Mouse (Mus musculus) layer of hippocampus, postnatal 14 days (tissue): ENCODE measurements around the gene Olfr394. TPM values are rescaled to one million over a fixed set of nuclear protein-coding genes. Genes with fewer than 3 reads are reported as not detected.
"Not testable (repeated sequence)": the region's sequence is repeated elsewhere in the genome, so short reads cannot be mapped to it uniquely, and the experiment has no call there.

Source experiments
- DNase-seq, 2 experiments: peaks; one replicate each; pipeline ENCODE4 v3.0.0; 2021 to 2022; ENCODE audit warnings: low spot score in 2 of 2, mixed read lengths in 1 of 2
- long read RNA-seq, 2 experiments: library from polyadenylated mRNA; stranded (forward); transcript quantifications; one replicate each; pipeline ENCODE4 v2.0.0; 2021
- total RNA-seq, 2 experiments: library from RNA; stranded (reverse); gene quantifications; 2 replicates each; pipeline ENCODE4 v1.2.3; 2021

Gene Olfr394
- total RNA-seq, result not detected
- long read RNA-seq, experiment 1, result 0 reads
- long read RNA-seq, experiment 2, result 0 reads

- DNase-seq, result no peak
Observed at GRCm38 (mm10) chr11:73890671-73891070, at the start of gene Olfr394. TSS of gene Olfr394 (minus strand) at chr11:73890771.

DNA sequence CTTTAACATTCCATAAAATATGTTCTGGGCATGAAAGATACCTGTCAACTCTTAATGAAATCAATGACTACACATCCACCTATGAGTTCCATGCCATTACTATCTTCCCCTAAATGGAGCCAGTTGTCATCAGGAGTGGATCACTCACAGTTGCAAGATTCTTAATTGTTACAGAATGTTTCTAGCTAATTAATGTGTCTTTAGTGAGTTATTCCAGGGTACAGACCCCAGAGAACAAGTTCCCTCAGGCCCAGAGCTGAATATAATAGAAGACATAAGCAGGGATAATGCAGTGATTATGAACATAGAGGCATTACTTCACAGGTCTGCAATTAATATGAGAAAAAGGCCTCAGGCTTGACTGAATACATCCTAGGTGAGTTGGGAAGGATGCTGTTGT lies 45.8 kb upstream of the Olfr394 start, which contains the start of gene Olfr23:
Olfr23 (plus strand) TSS at position 301 of the 400 bp plus-strand sequence.
- no peak for DNase-seq

- not testable (repeated sequence) for DNase-seq
Observed at GRCm38 (mm10) chr11:73909199-73909598, 18.6 kb upstream of the Olfr394 start, which contains the start of gene Olfr395. TSS of gene Olfr395 (minus strand) at chr11:73909299.

DNA sequence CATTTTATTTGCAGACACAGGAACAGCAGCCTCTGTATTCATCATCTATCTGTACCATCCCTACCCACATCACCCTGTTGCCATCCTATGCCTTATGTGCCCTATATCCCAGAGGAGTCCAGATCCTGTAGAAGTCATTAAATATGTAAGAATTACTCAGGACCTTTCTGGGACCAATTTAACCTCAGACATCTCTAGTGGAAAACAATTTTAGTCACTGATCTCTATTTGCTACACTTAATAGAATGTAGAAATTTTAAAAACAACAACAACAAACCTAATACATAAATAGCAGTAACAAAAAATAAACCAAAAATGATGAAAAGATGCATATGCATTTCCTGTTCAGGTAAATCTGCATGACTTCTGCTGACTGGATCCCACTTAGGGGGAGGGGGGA lies 39.2 kb downstream of the Olfr394 start, which contains the start of gene Olfr393:
Olfr393 (minus strand) TSS at position 101 of the 400 bp plus-strand sequence.
- no peak for DNase-seq

Other genes starting within 250 kb of the Olfr394 start
- gene Zfp735, start 202.0 kb downstream of the Olfr394 start, total RNA-seq, result not detected
- gene Olfr389, start 110.1 kb downstream of the Olfr394 start, total RNA-seq, result not detected
- gene Olfr390, start 107.8 kb downstream of the Olfr394 start, total RNA-seq, result not detected
- not detected for gene Olfr391-ps, start 87.7 kb downstream of the Olfr394 start, total RNA-seq
- not detected for gene Olfr392, start 73.7 kb downstream of the Olfr394 start, total RNA-seq
- not detected for gene Olfr393, start 39.3 kb downstream of the Olfr394 start, total RNA-seq
- not detected for gene Olfr395, start 18.5 kb upstream of the Olfr394 start, total RNA-seq
- not detected for gene Olfr23, start 45.9 kb upstream of the Olfr394 start, total RNA-seq
- gene Olfr397, start 70.0 kb upstream of the Olfr394 start, total RNA-seq, result not detected
- gene Olfr398, start 99.6 kb upstream of the Olfr394 start, total RNA-seq, result not detected
- not detected for gene Olfr139, start 165.8 kb upstream of the Olfr394 start, total RNA-seq
- not detected for gene Olfr399, start 165.8 kb upstream of the Olfr394 start, total RNA-seq
- gene Zfp616, start 179.2 kb upstream of the Olfr394 start, total RNA-seq, result not detected
- gene Olfr401, start 222.9 kb upstream of the Olfr394 start, total RNA-seq, result not detected